Mouse (Mus musculus) heart, adult 9 months (tissue): Measurements from ENCODE around the gene Lct.
A peak's percentile ranks its signal among the peaks of the same experiment; 100 is the strongest.
"Not testable (repeated sequence)": the region's sequence is repeated elsewhere in the genome, so short reads cannot be mapped to it uniquely, and the experiment has no call there.

ENCODE experiments used
- DNase-seq, 2 experiments: peaks; one replicate each; pipeline ENCODE4 v3.0.0; 2022; ENCODE audit warnings: low spot score in 2 of 2

The Lct gene

GRCm38 (mm10) chr1:128295717-128296528, 32.2 kb downstream of the Lct start:
- DNase-seq, result no peak

GRCm38 (mm10) chr1:128295296-128295695, 32.8 kb downstream of the Lct start:
- DNase-seq, result no peak

GRCm38 (mm10) chr1:128293524-128293923, 34.6 kb downstream of the Lct start:
- no peak for DNase-seq

GRCm38 (mm10) chr1:128290295-128290694, 37.8 kb downstream of the Lct start:
- no peak for DNase-seq

- no peak for DNase-seq
Observed at GRCm38 (mm10) chr1:128285136-128285535, 43.0 kb downstream of the Lct start.

- no peak for DNase-seq
Observed at GRCm38 (mm10) chr1:128284157-128284690, 43.9 kb downstream of the Lct start.

GRCm38 (mm10) chr1:128282924-128283323, 45.2 kb downstream of the Lct start:
- DNase-seq, result no peak

GRCm38 (mm10) chr1:128281753-128282152, 46.4 kb downstream of the Lct start:
- DNase-seq, result no peak

- DNase-seq, result no peak
Observed at GRCm38 (mm10) chr1:128278563-128278962, 49.6 kb downstream of the Lct start.

- no peak for DNase-seq
Observed at GRCm38 (mm10) chr1:128275908-128276307, 52.2 kb downstream of the Lct start.

- no peak for DNase-seq
Observed at GRCm38 (mm10) chr1:128270731-128271130, 57.4 kb downstream of the Lct start.

- not testable (repeated sequence) for DNase-seq
Observed at GRCm38 (mm10) chr1:128267061-128267460, 61.1 kb downstream of the Lct start.

- peak in 1 of 2 experiments; percentile 8 for DNase-seq
Observed at GRCm38 (mm10) chr1:128244727-128245355, 83.3 kb downstream of the Lct start.

GRCm38 (mm10) chr1:128243996-128244726, 84.0 kb downstream of the Lct start:
- peak; percentile 95 to 96 for DNase-seq

- no peak for DNase-seq
Observed at GRCm38 (mm10) chr1:128243627-128243995, 84.5 kb downstream of the Lct start, which contains the start of gene Ubxn4. TSS of gene Ubxn4 (plus strand) at chr1:128243964.

GRCm38 (mm10) chr1:128235181-128235580, 92.9 kb downstream of the Lct start:
- DNase-seq, result no peak
